Mouse (Mus musculus): Measurements from ENCODE around the gene Dcun1d4. TPM values are rescaled to one million over a fixed set of nuclear protein-coding genes. Genes with fewer than 3 reads are reported as not detected.
A peak's percentile ranks its signal among the peaks of the same experiment; 100 is the strongest.

Dcun1d4 gene
- total RNA-seq, 4 experiments from 2014 or later: 35.7 to 57.0 (median 46.4) TPM

DNA sequence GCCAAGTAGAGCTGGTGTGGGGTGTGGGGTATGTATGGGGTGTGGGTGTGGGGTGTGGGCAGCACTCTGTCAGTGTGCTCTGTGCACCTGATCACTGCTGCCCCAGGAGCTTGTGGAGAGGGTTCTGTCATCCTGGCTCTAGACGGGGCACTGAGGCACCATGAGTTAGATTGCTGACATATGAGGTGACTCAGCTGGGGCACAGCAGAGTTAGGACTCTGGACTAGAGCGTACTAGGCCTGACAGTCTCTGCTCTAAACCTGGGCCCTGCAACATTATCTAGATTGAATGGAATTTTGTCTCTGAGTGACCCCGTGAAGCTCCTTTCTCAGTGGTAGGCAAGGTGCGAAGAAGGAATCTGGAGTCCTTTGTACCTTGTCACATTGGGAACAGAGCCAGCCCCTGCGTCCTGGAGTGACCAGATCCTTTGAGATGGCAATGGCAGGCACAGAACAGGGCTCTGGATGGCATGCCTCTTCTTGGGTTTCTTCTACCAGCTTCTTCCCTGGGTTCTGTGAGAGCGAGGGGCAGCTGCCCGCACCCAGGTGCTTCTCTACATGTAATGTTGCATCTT lies 20.2 kb downstream of the Dcun1d4 start:
- DNase-seq: no peak

DNA sequence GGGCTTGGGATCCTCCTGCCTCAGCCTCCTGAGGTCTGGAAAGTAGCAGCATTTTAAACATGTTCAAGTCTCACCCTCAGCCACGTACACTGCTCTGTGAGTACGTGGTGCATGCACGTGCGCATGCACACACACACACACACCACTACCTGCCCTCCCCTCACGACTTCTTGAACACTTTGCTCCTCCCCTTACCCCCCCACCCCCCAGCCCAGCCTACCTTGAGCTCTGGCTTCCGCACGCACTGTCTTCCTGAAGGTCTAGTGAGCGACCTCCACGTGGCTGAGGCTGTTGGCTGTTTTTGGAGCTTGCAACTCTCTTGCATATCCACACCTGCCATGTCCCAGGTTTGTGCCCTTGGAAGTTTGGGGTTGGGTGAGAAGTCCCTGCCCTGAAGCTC lies 21.6 kb downstream of the Dcun1d4 start:
- no peak for DNase-seq

DNA sequence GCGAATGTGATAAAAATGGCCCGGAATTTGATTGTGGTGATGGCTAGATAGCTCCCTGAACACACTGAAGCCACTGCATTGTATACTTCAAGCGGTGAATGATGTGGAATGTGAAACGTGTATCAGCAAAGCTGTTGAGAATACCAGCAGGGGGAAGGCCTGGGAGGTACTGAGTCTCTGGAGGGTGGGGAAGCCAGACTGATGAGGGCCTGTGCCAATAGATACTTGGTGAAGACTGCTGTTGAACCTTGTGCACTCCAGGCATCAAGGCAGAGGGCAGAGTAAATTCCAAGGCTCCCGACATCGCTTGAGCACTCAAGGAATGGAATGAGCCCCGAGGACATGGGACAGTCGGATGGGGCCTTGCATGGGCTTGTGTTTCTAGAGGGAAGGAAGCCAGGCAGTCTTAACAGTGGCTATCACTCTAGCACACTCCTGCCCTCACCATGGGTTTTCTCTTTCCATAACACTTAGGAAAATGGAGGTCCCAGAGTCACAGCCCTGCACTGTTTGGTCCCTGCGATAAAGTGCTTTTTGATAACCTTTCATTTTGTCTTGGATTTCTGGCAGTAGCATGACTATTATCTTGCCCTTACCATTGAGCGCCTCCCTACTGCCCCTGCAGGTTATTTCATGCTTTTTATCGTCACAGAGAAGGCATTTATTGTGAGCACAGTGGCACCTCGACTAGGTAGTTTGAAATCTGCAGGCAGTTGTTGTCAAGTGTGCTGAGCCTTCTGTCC lies 22.4 kb downstream of the Dcun1d4 start:
- no peak for DNase-seq

DNA sequence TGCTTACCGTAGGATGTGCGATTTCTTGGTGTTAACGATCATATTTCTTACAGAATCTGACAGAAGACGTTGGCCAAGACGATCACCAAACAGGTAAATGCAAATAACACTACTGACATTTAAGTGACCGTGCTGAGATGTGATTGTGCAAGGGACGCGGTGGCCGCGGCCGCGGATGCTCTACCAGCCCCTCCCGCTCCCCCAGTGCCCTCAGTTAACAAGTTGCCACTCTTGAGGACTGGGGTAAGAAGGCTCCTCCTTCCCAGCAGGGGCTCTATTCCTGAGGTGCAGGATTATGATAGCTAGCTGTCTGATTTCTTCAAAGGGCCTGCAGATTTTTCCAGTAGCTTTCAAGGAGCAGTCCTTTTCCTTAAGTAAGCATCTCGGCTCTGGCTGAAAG lies 30.3 kb downstream of the Dcun1d4 start:
- DNase-seq: no peak

DNA sequence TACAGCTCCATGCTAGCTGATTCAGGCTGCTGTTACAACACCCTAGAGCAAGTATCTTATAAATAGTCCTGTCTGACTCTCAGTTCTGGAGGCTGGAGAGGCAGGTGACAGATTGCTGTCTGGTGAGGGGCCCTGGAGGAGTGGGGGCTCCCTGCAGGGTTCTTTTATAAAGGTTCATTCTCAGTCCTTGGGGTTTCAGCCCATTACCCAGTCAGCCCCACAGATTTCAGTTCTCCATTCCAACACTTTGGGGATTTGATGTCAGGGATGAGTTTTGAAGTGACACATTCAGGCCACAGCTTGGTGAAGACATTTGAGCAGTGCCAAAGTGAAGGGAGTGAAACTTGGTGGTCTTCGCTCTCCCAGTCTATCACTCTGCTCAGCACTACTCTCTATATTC lies 31.4 kb downstream of the Dcun1d4 start:
- DNase-seq: no peak

DNA sequence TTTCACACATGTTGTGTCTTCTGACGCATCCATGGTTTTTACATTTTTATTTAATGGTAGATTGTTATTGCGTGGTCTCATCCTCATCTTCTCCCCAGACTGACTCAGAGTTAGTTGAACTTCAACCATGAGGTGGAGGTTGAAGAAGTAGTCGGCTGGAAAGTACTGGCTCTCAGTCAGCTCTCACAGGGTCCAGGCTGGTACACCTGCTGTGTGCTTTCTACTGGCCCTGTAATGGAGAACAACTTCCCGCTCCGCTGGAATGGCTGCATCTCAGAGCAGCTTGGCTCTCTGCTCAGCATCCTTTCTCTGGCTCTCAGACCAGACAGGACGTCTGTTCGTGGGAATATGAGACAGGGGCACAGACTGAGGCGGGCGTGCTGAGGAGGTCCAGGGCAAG lies 31.9 kb downstream of the Dcun1d4 start:
- no peak for DNase-seq

DNA sequence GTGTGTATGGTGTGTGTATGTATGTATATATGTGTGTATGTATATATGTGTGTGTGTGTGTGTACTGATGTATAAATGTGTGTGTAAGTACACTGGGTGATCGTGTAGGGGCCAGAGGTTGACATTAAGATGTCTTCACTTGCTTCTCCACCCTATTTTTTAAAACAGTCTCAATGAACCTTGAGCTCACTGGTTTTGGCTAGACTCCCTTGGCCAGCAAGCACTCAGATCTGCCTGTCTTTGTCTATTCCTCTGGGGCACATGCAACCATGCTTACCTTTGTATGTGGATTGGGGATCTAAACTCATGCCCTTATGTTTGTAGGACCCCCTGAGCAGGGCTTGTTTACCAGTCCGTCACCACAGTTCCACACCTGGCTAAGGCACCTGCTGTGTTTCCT lies 33.4 kb downstream of the Dcun1d4 start:
- DNase-seq: no peak

DNA sequence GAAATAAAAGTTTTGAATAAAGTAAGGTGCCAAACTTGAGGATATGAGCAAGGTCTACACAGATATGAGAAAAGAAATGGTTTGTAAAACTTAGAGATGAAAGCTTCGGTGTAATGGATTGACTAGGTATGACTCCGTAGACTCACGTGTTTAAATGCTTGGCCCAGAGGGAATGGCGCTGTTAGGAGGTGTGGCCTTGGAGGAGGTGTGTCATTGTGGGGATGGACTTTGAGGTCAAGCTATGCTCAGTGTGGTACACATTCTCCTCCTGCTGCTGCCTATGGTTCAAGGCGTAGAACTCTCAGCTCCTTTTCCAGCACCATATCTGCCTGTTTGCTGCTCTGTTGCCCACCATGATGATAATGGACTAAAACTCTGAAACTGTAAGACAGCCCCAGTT lies 36.5 kb downstream of the Dcun1d4 start:
- DNase-seq: no peak

DNA sequence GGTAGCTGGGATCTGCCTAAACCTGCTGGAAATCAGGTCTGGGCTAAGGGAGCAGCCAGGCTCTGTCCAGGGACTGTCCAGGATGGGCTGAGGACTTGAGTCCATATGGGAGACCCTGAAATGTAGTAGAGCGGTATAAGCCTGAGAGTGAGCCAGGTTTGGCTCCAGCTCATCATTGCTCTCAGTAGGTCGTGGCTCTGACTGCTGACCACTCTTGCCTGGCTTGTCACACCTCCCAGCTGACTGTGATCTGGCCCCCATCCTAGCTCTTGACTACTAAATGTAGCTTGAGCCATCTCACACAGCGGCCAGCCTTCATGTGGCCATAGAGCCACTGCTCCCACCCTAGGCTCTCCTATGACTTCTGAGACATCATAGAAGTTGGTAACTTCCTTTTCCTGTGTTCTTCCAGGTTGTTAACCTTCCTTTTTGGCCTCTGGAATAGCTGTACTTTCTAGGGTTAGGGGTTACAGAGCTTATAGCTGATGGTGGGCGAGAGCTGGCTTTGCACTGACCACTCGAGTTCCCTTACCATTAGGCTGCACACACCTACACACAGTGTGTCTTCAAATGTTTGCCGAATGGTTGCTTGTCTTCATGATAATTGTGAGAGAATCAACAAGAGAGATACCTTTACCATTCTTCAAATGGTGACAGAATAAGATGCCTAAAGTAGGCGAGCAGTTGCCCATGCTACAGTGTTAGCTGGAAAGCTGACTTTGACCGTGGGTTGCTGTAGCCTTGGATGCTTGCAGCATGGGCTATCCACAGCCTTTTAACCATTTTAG lies 37.8 kb downstream of the Dcun1d4 start:
- no peak for DNase-seq

DNA sequence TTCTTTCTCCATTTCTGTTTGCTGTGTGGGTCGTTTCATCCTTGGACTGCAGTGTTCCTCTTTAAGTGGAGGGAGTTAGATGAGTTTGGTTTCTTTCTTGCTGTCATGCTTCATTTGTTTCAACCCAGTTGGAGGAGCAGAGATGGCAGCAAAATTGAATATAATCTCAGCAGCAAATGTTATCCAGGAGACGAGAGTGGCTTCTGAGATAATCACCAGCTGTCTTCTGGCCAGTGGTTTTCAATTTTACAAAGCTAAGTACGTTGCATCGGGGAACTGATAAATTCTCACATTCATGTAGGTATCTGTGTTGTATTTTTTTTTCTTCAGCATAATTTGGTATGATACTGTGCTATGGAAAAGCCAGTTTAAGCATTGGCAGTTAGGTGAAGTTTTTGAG lies 40.0 kb downstream of the Dcun1d4 start:
- no peak for DNase-seq

DNA sequence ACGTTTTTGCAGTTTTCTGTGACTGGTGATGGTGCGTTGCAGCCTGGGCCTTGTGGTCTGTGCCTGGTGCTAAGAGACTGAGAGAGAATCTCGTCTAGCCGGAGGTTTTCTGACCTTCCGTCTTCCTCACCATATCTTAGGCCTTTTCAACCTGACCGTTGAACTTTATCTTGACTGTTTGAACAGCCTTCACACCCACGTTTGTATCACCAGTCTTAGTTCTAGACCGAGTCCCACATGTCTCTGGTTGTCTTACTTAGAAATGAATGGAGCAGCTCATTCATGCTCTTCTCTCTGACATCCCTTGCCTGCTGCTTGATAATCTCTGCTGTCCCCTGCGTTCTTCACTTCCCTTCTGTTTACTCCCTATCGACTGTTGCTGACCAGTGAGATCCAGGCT lies 42.4 kb downstream of the Dcun1d4 start:
- no peak for DNase-seq

DNA sequence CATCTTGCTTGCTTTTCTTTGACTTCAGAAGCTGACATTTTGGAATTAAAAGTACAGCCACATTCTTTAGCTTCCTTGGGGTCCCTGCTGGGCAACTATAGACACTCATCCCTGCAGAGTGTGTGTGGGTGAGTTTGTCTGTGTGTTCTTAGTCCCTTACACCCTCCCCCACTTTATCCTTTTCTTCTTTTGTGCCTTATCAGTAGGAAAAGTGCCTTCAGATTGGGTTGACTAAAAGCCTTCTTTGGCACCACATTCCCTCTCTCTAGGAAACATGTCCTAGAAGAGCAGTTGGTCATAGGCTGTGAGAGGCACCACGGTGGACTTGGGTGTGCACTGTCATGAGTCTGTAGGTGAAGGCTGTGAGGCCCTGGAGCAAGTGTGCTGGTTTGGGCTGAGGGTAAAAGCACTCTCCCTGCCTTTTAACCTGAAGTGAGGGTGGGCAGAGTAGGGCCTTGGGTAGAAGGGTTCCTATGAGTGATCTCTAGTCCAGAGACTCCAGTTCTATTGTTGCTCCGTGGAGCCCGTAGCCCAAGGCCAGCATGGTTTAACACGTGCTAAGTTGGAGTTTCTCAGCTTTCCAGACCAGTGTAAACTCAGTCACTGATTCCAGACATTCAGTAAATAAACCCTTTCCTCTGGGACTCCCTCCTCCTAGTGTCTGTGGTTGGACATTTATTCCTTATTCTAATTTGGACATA lies 43.6 kb downstream of the Dcun1d4 start:
- DNase-seq: no peak

DNA sequence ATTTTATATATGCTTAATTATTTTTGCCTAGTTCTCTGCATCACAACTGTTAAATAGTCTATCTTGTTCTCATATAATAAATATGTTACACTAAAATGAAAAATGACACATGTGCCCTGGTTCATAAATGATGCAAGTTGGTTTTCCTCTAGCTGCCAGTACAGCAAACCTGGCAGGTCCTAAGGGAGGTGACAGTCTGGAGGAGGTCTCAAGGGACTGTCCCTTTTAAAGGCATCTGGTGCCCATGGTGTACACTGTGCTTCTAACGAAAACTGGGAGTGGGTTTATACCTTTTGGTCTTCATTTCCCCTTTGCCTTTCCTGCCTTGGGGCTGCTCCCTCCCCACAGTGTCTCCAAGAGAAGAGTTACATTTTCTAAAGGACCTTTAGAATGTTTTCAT lies 51.4 kb downstream of the Dcun1d4 start:
- no peak for DNase-seq

DNA sequence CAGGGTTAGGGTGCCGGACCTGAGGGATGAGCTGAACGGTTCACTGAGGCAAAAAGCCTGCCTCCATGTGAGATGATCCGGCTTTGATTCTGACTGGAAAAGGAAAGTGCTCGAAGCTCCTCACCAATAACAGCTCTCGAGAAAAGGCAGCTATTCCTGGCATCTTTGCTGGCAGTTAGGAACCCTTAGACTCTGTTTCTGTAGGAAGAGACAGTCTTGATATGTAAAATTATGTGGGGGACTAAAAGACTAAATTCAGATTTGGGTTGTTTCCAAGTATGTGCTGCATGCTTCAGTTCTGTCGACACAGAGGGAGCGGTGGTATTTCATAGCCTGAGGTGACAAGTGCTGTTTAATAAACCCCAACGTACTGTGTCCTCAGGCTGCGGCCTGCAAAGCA lies 52.1 kb downstream of the Dcun1d4 start:
- DNase-seq: no peak

DNA sequence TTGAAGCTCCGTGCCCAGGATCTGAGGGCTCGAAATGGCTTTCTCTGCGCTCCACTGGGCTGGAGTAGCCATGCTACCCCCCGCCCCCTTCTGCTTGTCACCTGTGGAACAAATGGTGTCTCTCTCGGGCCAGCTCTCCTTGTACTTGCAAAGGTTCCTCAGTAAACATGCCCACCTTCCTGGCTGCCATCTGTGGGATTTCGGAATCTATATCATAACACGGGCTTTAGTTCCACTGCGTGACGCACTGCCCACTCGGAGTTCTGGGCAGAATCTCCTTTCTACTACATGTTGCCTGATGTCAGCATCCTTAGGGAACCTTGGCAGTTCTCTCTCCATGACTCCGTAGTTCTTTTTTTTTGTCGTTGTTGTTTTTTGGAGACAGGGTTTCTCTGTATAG lies 56.9 kb downstream of the Dcun1d4 start:
- no peak for DNase-seq

DNA sequence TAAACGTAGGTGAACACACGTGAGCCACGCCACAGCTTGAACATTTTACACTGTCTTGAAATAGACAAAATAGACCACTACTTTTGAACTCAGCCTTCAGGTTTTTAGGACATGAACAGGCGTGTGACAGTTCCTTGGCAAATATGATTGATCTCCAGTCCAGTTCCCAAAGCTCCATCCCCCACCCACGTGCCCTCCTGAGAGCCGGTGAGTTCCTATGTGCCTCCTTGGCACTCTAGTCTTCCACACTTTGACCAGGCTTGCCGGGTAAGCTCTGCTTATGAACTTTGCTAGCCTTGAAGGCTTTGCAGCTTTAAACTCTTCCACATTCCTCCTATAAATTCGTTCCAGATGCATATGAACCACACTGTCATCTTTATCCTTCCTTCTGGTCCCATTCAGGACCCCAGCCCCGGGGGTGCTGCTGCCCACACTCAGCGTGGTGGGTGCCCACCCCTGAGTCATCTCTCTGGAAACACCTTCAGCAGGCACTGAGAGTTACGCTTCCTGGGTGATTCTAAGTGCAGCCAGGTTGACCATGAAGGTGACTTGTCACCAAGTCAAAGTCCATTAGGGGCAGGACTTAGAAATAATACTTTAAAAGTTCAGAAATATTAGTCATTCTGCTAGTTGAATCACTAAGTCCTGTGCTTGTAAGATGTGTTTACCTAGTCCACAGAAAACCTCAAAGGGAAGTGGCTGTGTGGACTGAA lies 57.9 kb downstream of the Dcun1d4 start:
- no peak for DNase-seq

DNA sequence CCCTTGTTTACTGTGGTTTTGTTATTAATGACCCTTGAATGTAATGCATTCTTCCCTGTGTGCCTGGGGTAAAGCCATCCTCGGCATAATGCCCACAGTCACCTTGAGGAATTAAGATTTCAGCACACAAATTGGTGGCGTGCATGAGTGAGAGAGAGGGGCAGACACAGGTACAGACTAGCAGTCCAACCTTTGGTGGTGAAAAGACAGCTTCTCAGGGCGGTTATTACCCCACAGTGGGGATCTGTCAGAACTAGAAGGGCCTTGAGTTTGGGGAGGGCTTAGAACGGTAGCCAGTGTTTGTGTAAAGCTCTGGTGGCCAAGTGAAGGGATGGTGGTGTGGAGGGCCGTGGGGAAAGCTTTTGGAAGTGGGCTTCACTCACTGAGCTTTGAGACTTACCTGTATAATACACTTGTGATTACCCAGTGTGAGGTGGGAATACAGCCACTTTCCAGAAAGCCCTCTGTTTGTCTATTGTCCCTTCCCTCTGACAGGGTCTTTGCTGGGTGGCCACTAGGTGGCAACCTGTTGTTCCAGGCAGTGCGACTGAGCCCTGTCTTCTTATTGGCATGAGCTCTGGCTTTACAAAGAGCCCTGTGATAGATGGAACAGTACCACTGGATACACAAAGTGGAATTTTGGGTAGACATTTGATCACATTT lies 59.2 kb downstream of the Dcun1d4 start:
- peak; percentile 35 for DNase-seq

DNA sequence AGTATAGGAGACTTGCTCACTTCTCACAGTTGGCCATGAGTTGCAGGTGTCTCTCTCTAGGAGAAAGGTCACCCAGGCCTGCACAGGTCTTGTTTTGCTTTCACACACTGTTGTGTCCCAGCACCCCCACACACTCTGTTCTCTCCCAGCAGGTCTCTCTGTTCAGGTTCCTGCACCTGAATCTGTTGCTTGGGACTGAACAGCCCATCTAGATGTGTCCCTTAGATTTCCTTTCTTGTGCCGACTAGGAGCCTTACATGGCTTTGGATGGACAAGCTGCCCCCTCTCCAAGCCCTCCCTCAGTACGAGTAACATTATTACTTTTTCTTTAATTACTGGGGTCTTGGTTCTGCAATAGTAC lies 59.7 kb downstream of the Dcun1d4 start:
- no peak for DNase-seq

DNA sequence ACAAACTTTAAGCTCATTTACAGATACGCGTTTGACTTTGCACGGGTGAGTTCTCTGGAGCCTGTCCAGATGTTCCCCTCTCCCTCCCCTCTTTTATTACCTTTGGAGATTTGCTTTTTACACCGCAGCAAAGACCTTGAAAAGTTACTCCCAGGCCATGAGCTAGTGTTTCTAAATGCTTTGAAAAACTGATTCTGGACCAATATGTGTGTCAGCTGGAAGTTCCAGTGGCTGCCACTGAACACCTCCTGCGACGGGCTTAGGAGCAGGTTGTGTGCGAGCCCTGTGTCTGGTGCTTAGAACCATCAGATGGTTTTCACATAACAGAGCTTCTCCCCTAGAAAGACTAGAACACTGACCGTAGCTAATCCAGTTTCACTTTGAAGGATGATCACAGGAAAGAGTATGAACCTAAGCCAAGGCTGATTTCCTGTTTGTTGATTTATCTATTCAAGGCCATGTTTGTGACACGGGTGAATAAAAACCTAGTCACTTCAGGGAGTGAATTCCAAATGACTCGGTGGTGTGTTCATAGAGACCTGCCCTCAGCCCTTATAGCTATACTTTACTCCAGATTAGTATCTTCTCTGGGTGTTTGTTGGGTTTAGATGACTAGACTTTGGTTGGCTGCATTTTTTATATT lies 63.4 kb downstream of the Dcun1d4 start:
- DNase-seq: no peak

DNA sequence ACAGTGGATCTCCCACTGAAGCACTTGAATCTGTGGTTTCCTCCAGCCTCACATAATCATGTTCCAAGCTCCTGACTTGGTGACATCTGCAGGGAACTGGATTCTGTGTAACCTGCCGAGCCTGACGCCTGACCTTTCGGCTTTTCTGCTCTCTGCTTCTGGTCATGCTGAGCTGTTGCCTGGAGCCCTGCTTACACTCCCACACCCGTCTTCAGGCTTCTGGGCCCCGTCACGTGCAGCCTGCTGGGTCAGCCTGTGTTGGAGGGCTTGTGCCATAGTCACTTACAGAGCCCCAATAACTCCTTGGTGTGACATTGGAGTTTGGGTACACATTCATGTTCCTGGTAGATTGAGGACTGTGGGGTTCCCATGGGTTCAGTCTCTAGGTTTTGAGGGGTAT lies 64.8 kb downstream of the Dcun1d4 start:
- no peak for DNase-seq

DNA sequence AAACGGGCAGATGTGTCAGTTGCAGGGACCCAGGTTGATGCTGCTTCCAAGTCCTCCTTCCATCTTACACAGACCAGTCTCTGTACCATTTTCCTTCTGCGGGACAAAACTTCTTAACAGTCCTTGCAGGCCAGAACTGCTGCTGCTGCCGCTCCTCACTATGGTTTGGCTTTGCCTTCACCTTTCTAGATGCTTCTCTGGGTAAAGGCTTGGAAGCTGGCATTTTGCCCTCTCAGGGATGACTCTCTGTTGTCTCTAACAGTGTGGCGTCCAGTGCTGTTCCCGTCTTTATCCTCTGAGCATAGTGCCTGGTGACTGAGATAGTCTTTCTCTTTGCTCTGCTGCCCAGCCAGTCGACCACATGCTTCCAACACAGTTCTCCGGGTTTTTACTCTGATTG lies 66.5 kb downstream of the Dcun1d4 start:
- no peak for DNase-seq

DNA sequence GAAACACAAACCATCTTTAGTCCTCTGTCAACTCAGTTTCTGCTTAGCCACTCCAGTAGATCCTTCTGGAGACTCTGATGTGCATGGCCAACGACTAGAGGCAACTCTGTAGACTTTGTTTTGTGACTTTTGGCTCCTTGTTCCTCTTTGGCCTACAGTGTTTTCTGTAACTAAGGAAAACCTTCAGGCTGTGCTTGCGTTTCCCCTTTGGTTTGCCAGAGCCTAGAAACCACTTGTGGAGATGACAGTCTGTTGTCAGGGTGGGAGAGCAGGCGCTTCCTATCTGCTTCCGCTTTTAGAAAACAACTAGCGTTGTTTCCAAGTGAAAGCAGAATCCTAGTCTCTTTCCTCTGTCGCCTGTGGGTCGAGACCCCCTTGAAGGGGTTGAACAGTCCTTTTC lies 67.4 kb downstream of the Dcun1d4 start:
- no peak for DNase-seq

Measured in adrenal gland, adult 8-10 months (tissue).